Mouse (Mus musculus) 3134 (cell line): Measurements from ENCODE around the gene Olfr1326-ps1.

Source experiments
- DNase-seq: peaks from one replicate; pipeline ENCODE4 v3.0.0-alpha.2; 2011; ENCODE audit warnings: low spot score; ENCODE audit not compliant: insufficient read length; ENCODE audit errors: extremely low read depth

Gene Olfr1326-ps1

DNA sequence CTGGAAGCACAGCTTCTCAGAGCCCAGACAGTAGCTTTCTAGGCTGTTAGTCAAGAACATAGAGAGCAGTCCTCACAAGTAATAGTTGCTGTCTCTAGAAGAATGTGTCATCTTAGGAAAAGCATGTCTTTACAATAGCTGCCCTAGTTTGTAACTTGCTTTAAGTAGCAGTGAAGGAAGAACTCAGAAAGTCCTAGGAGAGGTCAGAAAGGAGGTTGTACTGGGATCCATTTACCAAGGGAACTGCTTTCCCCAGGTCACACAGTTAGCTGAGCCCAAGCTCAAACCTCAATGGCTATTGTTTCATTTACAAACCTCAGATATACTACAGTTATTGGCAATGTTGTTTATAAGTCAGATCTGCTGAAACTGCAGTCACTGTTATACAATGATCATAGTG is at the start of gene Olfr1326-ps1:
TSS of gene Olfr1326-ps1 (minus strand) at position 101 of the 400 bp plus-strand sequence.
- no peak for DNase-seq

- no peak for DNase-seq
Measured at GRCm38 (mm10) chrX:74592379-74592778, 17.7 kb upstream of the Olfr1326-ps1 start, which contains the start of gene Olfr1325. Gene Olfr1325 (plus strand): TSS chrX:74592679.
